8 mouse cellular contexts compared by ENCODE assay signal in genomic region chr9:121890441-121890941, GRCm38 (mm10). TPM values are rescaled to one million over a fixed set of nuclear protein-coding genes. Genes with fewer than 3 reads are reported as not detected.
DNase-seq lines count a peak whose midpoint lies in the region; ATAC-seq and TF ChIP-seq lines count a peak whose summit lies in the region.

No protein-coding gene starts in this region.

- no peak overlapping the region for H3K27ac ChIP-seq in intestine, postnatal 0 days (ENCODE audit: low read depth, low read length)
- no peak overlapping the region for H3K27ac ChIP-seq in liver, embryonic 12.5 days
- no peak overlapping the region for H3K27ac ChIP-seq in neural tube, embryonic 12.5 days

- H3K4me1 ChIP-seq in intestine, postnatal 0 days (replicated peaks; ENCODE audit: control insufficient read depth, insufficient read depth, low read length), result no peaks in the 10 kb centered on the region
- peaks cover 7% of the 10 kb centered on the region for H3K4me1 ChIP-seq in liver, embryonic 12.5 days
- H3K4me1 ChIP-seq in neural tube, embryonic 12.5 days, result peaks cover 5% of the 10 kb centered on the region; the same call in 1 of the 2 replicates

- TF ChIP-seq CTCF in brain, embryonic 14.5 days (IDR thresholded peaks at IDR 0.05; ENCODE audit: borderline replicate concordance, extremely low read depth, insufficient read depth, insufficient read length), result no peak
- TF ChIP-seq CTCF in intestine, postnatal 0 days (IDR thresholded peaks at IDR 0.05; ENCODE audit: low read depth), result no peak

- peak; percentile 58 for DNase-seq in MN1 (ENCODE audit: low spot score)
- DNase-seq in brain, embryonic 14.5 days (ENCODE audit: low read depth), result peak; percentile 18
- peak; percentile 61 for DNase-seq in heart, adult 8-10 months (ENCODE audit: low spot score)
- DNase-seq in urinary bladder, postnatal 25 days (ENCODE audit: low spot score), result peak; percentile 52
- DNase-seq in layer of hippocampus, postnatal 10 days (ENCODE audit: low spot score in 2 of 2), result no peak

- H3K4me3 ChIP-seq in intestine, postnatal 0 days (ENCODE audit: low read depth, low read length), result no peak overlapping the region
- no peak overlapping the region for H3K4me3 ChIP-seq in liver, embryonic 12.5 days
- no peak overlapping the region for H3K4me3 ChIP-seq in neural tube, embryonic 12.5 days

- 33% methylated on average over 18 of the region's 18 CpGs for WGBS in intestine, postnatal 0 days
- 21% methylated on average over 18 of the region's 18 CpGs for WGBS in liver, embryonic 12.5 days (ENCODE audit: insufficient replicate concordance)
- WGBS in neural tube, embryonic 12.5 days, result 54% methylated on average over 18 of the region's 18 CpGs

- H3K9me3 ChIP-seq in intestine, postnatal 0 days (ENCODE audit: control insufficient read depth), result no peaks in the 10 kb centered on the region
- no peaks in the 10 kb centered on the region for H3K9me3 ChIP-seq in liver, embryonic 12.5 days (replicated peaks)
- H3K9me3 ChIP-seq in neural tube, embryonic 12.5 days, result no peaks in the 10 kb centered on the region

- no peaks in the 10 kb centered on the region for H3K27me3 ChIP-seq in intestine, postnatal 0 days (replicated peaks; ENCODE audit: control insufficient read depth, insufficient read depth, low read length)
- no peaks in the 10 kb centered on the region for H3K27me3 ChIP-seq in liver, embryonic 12.5 days (replicated peaks)
- H3K27me3 ChIP-seq in neural tube, embryonic 12.5 days (replicated peaks), result no peaks in the 10 kb centered on the region

- ATAC-seq in intestine, postnatal 0 days, result peak; percentile 47; the same call in 1 of the 2 replicates
- peak; percentile 55; the same call in 1 of the 2 replicates for ATAC-seq in liver, embryonic 12.5 days
- ATAC-seq in neural tube, embryonic 12.5 days (ENCODE audit: low FRiP score, low read depth), result no peak

- peak overlapping the region; percentile 17; the same call in 1 of the 2 replicates for H3K4me2 ChIP-seq in intestine, postnatal 0 days (replicated peaks; ENCODE audit: low read depth)
- H3K4me2 ChIP-seq in liver, embryonic 12.5 days, result peak overlapping the region; percentile 29; the same call in 1 of the 2 replicates
- peak overlapping the region; percentile 16; the same call in 1 of the 2 replicates for H3K4me2 ChIP-seq in neural tube, embryonic 12.5 days (replicated peaks)

- no peak for TF ChIP-seq POLR2A in brain, embryonic 14.5 days (IDR thresholded peaks at IDR 0.05; ENCODE audit: borderline replicate concordance, extremely low read depth, insufficient read depth, insufficient read length, poor library complexity, severe bottlenecking)

- no peak overlapping the region for H3K9ac ChIP-seq in intestine, postnatal 0 days (ENCODE audit: low read depth, low read length)
- no peak overlapping the region for H3K9ac ChIP-seq in liver, embryonic 12.5 days
- H3K9ac ChIP-seq in neural tube, embryonic 12.5 days, result no peak overlapping the region

- H3K36me3 ChIP-seq in intestine, postnatal 0 days (ENCODE audit: control insufficient read depth, insufficient read depth), result no peaks in the 10 kb centered on the region
- no peaks in the 10 kb centered on the region for H3K36me3 ChIP-seq in liver, embryonic 12.5 days
- no peaks in the 10 kb centered on the region for H3K36me3 ChIP-seq in neural tube, embryonic 12.5 days

RNA-seq across cellular contexts. Expression of gene Ackr2, which starts 7.7 kb away (rescaled TPM):
- 2.1 TPM in 2 replicates for polyA plus RNA-seq in brain, embryonic 14.5 days (2012; rRNA removed)
- total RNA-seq in heart, adult 8-10 months (2022), result 1 to 10 TPM in 3 of 4 experiments, under 1 TPM in 1; 0.87 to 2.2 (median 1.3) TPM
- polyA plus RNA-seq in intestine, postnatal 0 days (2015; fragmentation: Nextera tagmentation; extraction: Ambion mirVana), result 1.0 and 1.1 TPM in 2 replicates
- polyA plus RNA-seq in liver, embryonic 12.5 days (2016; fragmentation: Nextera tagmentation; extraction: Ambion mirVana), result 0.16 and 0.19 TPM in 2 replicates
- 0.48 and 0.95 TPM in 2 replicates for polyA plus RNA-seq in neural tube, embryonic 12.5 days (2016; fragmentation: Nextera tagmentation; extraction: Ambion mirVana)
- 1 to 10 TPM; 2.4 to 4.1 TPM for total RNA-seq in layer of hippocampus, postnatal 10 days (2021)

RNA-seq across cellular contexts. Expression of gene Cyp8b1, which starts 25.6 kb away (rescaled TPM):
- polyA plus RNA-seq in brain, embryonic 14.5 days (2012; rRNA removed), result not detected in 2 replicates
- not detected for total RNA-seq in heart, adult 8-10 months (2022)
- polyA plus RNA-seq in intestine, postnatal 0 days (2015; fragmentation: Nextera tagmentation; extraction: Ambion mirVana), result 2.1 and 3.3 TPM in 2 replicates
- 0.22 and 0.27 TPM in 2 replicates for polyA plus RNA-seq in liver, embryonic 12.5 days (2016; fragmentation: Nextera tagmentation; extraction: Ambion mirVana)
- not detected in 2 replicates for polyA plus RNA-seq in neural tube, embryonic 12.5 days (2016; fragmentation: Nextera tagmentation; extraction: Ambion mirVana)
- total RNA-seq in layer of hippocampus, postnatal 10 days (2021), result not detected

RNA-seq across cellular contexts. Expression of gene Higd1a, which starts 32.3 kb away (rescaled TPM):
- polyA plus RNA-seq in brain, embryonic 14.5 days (2012; rRNA removed), result 42.6 and 43.8 TPM in 2 replicates
- 100 to 1,000 TPM; 186 to 221 (median 198) TPM for total RNA-seq in heart, adult 8-10 months (2022)
- 162 and 186 TPM in 2 replicates for polyA plus RNA-seq in intestine, postnatal 0 days (2015; fragmentation: Nextera tagmentation; extraction: Ambion mirVana)
- polyA plus RNA-seq in liver, embryonic 12.5 days (2016; fragmentation: Nextera tagmentation; extraction: Ambion mirVana), result 135 and 145 TPM in 2 replicates
- 134 and 147 TPM in 2 replicates for polyA plus RNA-seq in neural tube, embryonic 12.5 days (2016; fragmentation: Nextera tagmentation; extraction: Ambion mirVana)
- total RNA-seq in layer of hippocampus, postnatal 10 days (2021), result 100 to 1,000 TPM in 1 of 2 experiments, 10 to 100 TPM in 1; 99.3 to 103 TPM

RNA-seq across cellular contexts. Expression of gene Ccdc13, which starts 51.2 kb away (rescaled TPM):
- 2.7 and 2.9 TPM in 2 replicates for polyA plus RNA-seq in brain, embryonic 14.5 days (2012; rRNA removed)
- under 1 TPM in 2 of 4 experiments, not detected in 2; 0.12 to 0.27 TPM for total RNA-seq in heart, adult 8-10 months (2022)
- 0.14 and 0.31 TPM in 2 replicates for polyA plus RNA-seq in intestine, postnatal 0 days (2015; fragmentation: Nextera tagmentation; extraction: Ambion mirVana)
- not detected in 2 replicates for polyA plus RNA-seq in liver, embryonic 12.5 days (2016; fragmentation: Nextera tagmentation; extraction: Ambion mirVana)
- polyA plus RNA-seq in neural tube, embryonic 12.5 days (2016; fragmentation: Nextera tagmentation; extraction: Ambion mirVana), result 4.0 and 4.8 TPM in 2 replicates
- 1 to 10 TPM; 6.6 to 7.7 TPM for total RNA-seq in layer of hippocampus, postnatal 10 days (2021)

Comparison
In these comparisons a context has a peak if more than half of its experiments do, and no peak if none do; other contexts are left out.
1. DNase-seq: peak in MN1 (single experiment), brain, embryonic 14.5 days (single experiment), heart, adult 8-10 months (single experiment) and urinary bladder, postnatal 25 days (single experiment); none in layer of hippocampus, postnatal 10 days (0 of 2).
2. Peak in every context shown above with its lines, with median percentiles within 50 percentile points of each other: H3K4me2 ChIP-seq.